Mouse (Mus musculus) lung, adult 2 months (tissue): Measurements from ENCODE around the gene Klhl31.

Experiments used
- CTCF ChIP-seq: fragments of 200-500 bp; IDR thresholded peaks from 2 replicates; pipeline ENCODE4 v1.5.1; 2011; ENCODE audit warnings: mild to moderate bottlenecking, low read length, control low read depth; ENCODE audit not compliant: insufficient read depth
- POLR2A ChIP-seq: fragments of 200-500 bp; IDR thresholded peaks from 2 replicates; pipeline ENCODE4 v1.6.1; 2011; ENCODE audit warnings: low read depth, mild to moderate bottlenecking, control low read depth, low read length, borderline replicate concordance; ENCODE audit errors: extremely low read depth

DNA sequence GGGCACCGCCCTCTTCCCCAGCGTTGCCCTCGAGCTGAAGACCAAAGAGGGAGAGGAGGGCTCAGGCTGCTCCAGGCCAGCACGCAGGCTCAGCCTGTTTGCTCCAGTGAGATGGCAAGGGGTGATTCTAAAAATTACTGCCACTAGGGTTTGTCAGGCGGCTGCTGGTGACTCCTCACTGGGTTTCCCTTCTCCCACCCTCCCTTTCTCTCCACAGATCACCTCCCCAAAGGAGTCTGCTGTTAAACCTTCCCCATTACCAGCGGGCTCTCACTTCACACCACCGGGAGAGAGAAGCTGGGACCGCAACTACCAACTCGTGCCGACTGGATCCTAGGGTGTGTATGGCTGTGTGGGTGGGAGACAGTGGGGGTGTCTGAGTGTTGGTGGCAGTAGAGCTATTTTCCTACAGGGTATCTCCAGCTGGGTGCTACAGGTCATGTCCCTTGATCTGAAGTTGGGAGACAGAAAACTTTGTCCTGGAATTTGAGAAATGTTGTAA, at the start of gene Klhl31:
- TF ChIP-seq CTCF: no peak
- TF ChIP-seq POLR2A: no peak
